Mouse (Mus musculus): ENCODE results near the gene Syncrip. TPM values are rescaled to one million over a fixed set of nuclear protein-coding genes. Genes with fewer than 3 reads are reported as not detected.

Syncrip gene
- 94.7 TPM for polyA plus RNA-seq (2017; shearing (Covaris generic))

GRCm38 (mm10) chr9:88482230-88482828 is at the start of gene Syncrip:
Syncrip (minus strand) TSS chr9:88482574.

DNA sequence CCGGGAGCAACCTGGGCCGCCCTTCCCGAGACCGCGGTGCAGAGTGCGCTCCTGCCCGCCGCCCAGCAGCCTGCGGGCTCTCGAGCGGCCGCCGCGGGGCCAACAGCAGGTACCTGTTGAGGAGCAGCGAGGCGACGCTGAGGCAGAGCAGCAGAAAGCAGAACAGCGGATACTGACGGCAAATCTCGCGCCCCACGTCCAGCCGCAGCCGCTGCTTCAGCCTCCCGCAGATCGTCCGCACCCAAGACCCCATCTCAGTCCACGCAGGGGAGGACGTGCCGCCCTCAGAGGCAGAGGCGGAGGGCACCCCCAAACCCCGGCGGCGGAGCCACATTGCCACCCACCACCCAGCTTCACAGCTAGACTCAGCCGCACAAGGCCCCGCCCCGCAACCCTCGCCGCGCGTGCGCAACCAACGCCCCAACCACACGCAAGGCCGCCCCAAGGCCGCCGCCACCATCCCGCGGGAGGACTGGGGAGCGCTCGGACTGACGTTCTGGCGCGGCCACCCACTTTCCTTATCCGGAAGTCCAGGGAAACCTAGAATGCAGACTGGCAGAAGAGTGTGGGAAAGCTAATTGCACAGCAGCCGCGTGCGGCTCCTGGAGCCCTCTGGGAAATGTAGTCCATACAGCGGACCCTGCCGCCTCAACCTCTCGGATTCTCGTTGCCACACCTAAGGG is 43.7 kb downstream of the Syncrip start, which contains the start of gene Snx14:
Gene Snx14, minus strand, starts transcription at position 404 of the 683 bp plus-strand sequence.

Other genes with a start within 250 kb of the Syncrip start
- 90.1 TPM for gene Nt5e, start 155.4 kb downstream of the Syncrip start, polyA plus RNA-seq (2017; shearing (Covaris generic))
- 35.2 TPM for gene Snx14, start 43.6 kb downstream of the Syncrip start, polyA plus RNA-seq (2017; shearing (Covaris generic))
- gene Gm20537, start 26.0 kb downstream of the Syncrip start, polyA plus RNA-seq (2017; shearing (Covaris generic)), result not detected
- gene Zfp949, start 65.4 kb upstream of the Syncrip start, polyA plus RNA-seq (2017; shearing (Covaris generic)), result 23.2 TPM
- gene Trim43a, start 98.3 kb upstream of the Syncrip start, polyA plus RNA-seq (2017; shearing (Covaris generic)), result not detected
- gene Mthfsl, start 237.7 kb upstream of the Syncrip start, polyA plus RNA-seq (2017; shearing (Covaris generic)), result 86.9 TPM
- 814 TPM for gene Bcl2a1d, start 249.3 kb upstream of the Syncrip start, polyA plus RNA-seq (2017; shearing (Covaris generic))

Measured in effector memory CD4-positive, alpha-beta T cell, adult 7 months (primary cell).